Mouse (Mus musculus) lung, embryonic 16.5 days (tissue): ENCODE data around the gene Disc1. TPM values are rescaled to one million over a fixed set of nuclear protein-coding genes. Genes with fewer than 3 reads are reported as not detected.
A peak's percentile ranks its signal among the peaks of the same experiment; 100 is the strongest.

Experiments used
- ATAC-seq: fragments of 200-750 bp; cut with Nextera tagmentation; 2 replicates; pipeline ENCODE4 v1.8.0; 2017; ENCODE audit warnings: low read depth, mild to moderate bottlenecking, moderate library complexity
- H3K27ac ChIP-seq: fragments of 300-500 bp; sonication (generic); 2 replicates; pipeline ENCODE4 v1.5.1; 2014; ENCODE audit warnings: mild to moderate bottlenecking, control low read depth, low read length
- H3K27me3 ChIP-seq: fragments of 300-500 bp; sonication (generic); 2 replicates; pipeline ENCODE4 v1.6.1; 2014; ENCODE audit warnings: low read depth, low read length, mixed read lengths; ENCODE audit not compliant: control insufficient read depth, insufficient read depth
- H3K36me3 ChIP-seq: fragments of 300-500 bp; sonication (generic); 2 replicates; pipeline ENCODE4 v1.6.1; 2014; ENCODE audit warnings: low read length; ENCODE audit not compliant: control insufficient read depth, insufficient read depth
- H3K4me1 ChIP-seq: fragments of 300-500 bp; sonication (generic); replicated peaks from 2 replicates; pipeline ENCODE4 v1.6.1; 2014; ENCODE audit warnings: low read length, mixed read lengths; ENCODE audit not compliant: control insufficient read depth, insufficient read depth
- H3K4me2 ChIP-seq: fragments of 300-500 bp; sonication (generic); 2 replicates; pipeline ENCODE4 v1.6.1; 2014; ENCODE audit warnings: low read depth, low read length, control low read depth
- H3K4me3 ChIP-seq: fragments of 300-500 bp; sonication (generic); 2 replicates; pipeline ENCODE4 v1.5.1; 2014; ENCODE audit warnings: mild to moderate bottlenecking, low read length, control low read depth
- H3K9ac ChIP-seq: fragments of 300-500 bp; sonication (generic); 2 replicates; pipeline ENCODE4 v1.6.1; 2014; ENCODE audit warnings: low read length, control low read depth
- H3K9me3 ChIP-seq: fragments of 300-500 bp; sonication (generic); 2 replicates; pipeline ENCODE4 v1.6.1; 2016; ENCODE audit warnings: low read length; ENCODE audit not compliant: control insufficient read depth
- WGBS: fragments of 180-500 bp; shearing (Covaris S2); extraction: QIAGEN DNeasy Blood & Tissue Kit; methylation state at CpG from one replicate; pipeline ENCODE4 v1.1.7; 2014; 5-methylcytosine and 5-hydroxymethylcytosine counted together
- polyA plus RNA-seq: library from polyadenylated mRNA; unstranded; fragments of >200 nt; fragmentation: Nextera tagmentation; extraction: Ambion mirVana; gene quantifications from 2 replicates; pipeline ENCODE4 v1.2.1, GENCODE M21; 2015

Disc1 gene
- polyA plus RNA-seq: 2.6 and 2.8 TPM in 2 replicates

- H3K9ac ChIP-seq: peak within 1 kb of the TSS; percentile 82
- no peaks in the 10 kb centered on the region for H3K27me3 ChIP-seq
- H3K4me2 ChIP-seq: peak within 1 kb of the TSS; percentile 95
- no peaks in the 10 kb centered on the region for H3K9me3 ChIP-seq
- peak within 1 kb of the TSS; percentile 80 for H3K4me3 ChIP-seq
- peaks cover 5% of the 10 kb centered on the region for H3K4me1 ChIP-seq
- H3K36me3 ChIP-seq: no peaks in the 10 kb centered on the region
- H3K27ac ChIP-seq: peak within 1 kb of the TSS; percentile 76
- ATAC-seq: peak; percentile 75
- 1% methylated on average over 58 of the region's 65 CpGs for WGBS
These were observed at the start of gene Disc1 for GRCm38 (mm10) chr8:125053505-125054435. Gene Disc1 (plus strand): TSS chr8:125054195.

GRCm38 (mm10) chr8:125012695-125013627 is 41.0 kb upstream of the Disc1 start, which contains the start of gene Tsnax:
Gene Tsnax (plus strand): TSS chr8:125012997.
- Histone ChIP-seq H3K36me3 (peaks cover 14% of the 10 kb centered on the region), H3K4me3 (peak within 1 kb of the TSS; percentile 83), H3K27me3 (no peaks in the 10 kb centered on the region), H3K9me3 (peaks cover 3% of the 10 kb centered on the region; the same call in 1 of the 2 replicates), H3K4me1 (no peaks in the 10 kb centered on the region), H3K27ac (peak within 1 kb of the TSS; percentile 76), H3K9ac (peak within 1 kb of the TSS; percentile 92), H3K4me2 (peak within 1 kb of the TSS; percentile 64)
- 2% methylated on average over 79 of the region's 84 CpGs for WGBS
- ATAC-seq: peak; percentile 99

- no peaks in the 10 kb centered on the region for H3K4me1 ChIP-seq
- H3K4me3 ChIP-seq: no peak overlapping the region
- no peak overlapping the region for H3K9ac ChIP-seq
- no peak overlapping the region for H3K27ac ChIP-seq
- H3K4me2 ChIP-seq: no peak overlapping the region
- H3K9me3 ChIP-seq: no peaks in the 10 kb centered on the region
- 82% methylated on average over 8 of the region's 8 CpGs for WGBS
- H3K27me3 ChIP-seq: no peaks in the 10 kb centered on the region
- H3K36me3 ChIP-seq: peaks cover 10% of the 10 kb centered on the region
- ATAC-seq: no peak
These were observed 29.9 kb upstream of the Disc1 start for GRCm38 (mm10) chr8:125024085-125024484.

GRCm38 (mm10) chr8:125027211-125027610 is 26.8 kb upstream of the Disc1 start:
- Histone ChIP-seq H3K27me3 (no peaks in the 10 kb centered on the region), H3K27ac (no peak overlapping the region), H3K4me3 (no peak overlapping the region), H3K4me1 (no peaks in the 10 kb centered on the region), H3K4me2 (no peak overlapping the region), H3K36me3 (peaks cover 25% of the 10 kb centered on the region), H3K9me3 (no peaks in the 10 kb centered on the region), H3K9ac (no peak overlapping the region)
- WGBS: 70% methylated on average over 3 of the region's 3 CpGs
- ATAC-seq: no peak

- 94% methylated on average over 5 of the region's 5 CpGs for WGBS
- Histone ChIP-seq H3K36me3 (peaks cover 26% of the 10 kb centered on the region), H3K4me3 (no peak overlapping the region), H3K4me1 (no peaks in the 10 kb centered on the region), H3K27ac (no peak overlapping the region), H3K27me3 (no peaks in the 10 kb centered on the region), H3K9ac (no peak overlapping the region), H3K4me2 (no peak overlapping the region), H3K9me3 (no peaks in the 10 kb centered on the region)
- no peak for ATAC-seq
These were observed 25.2 kb upstream of the Disc1 start for GRCm38 (mm10) chr8:125028841-125029240.

GRCm38 (mm10) chr8:125031276-125031675 is 22.7 kb upstream of the Disc1 start:
- no peak for ATAC-seq

GRCm38 (mm10) chr8:125034669-125035068 is 19.3 kb upstream of the Disc1 start:
- no peak overlapping the region for H3K27ac ChIP-seq
- H3K4me2 ChIP-seq: no peak overlapping the region
- no peaks in the 10 kb centered on the region for H3K4me1 ChIP-seq
- no peak overlapping the region for H3K4me3 ChIP-seq
- H3K27me3 ChIP-seq: no peaks in the 10 kb centered on the region
- peaks cover 15% of the 10 kb centered on the region; the same call in 1 of the 2 replicates for H3K36me3 ChIP-seq
- ATAC-seq: peak; percentile 38; the same call in 1 of the 2 replicates
- WGBS: 33% methylated on average over 8 of the region's 8 CpGs
- H3K9me3 ChIP-seq: no peaks in the 10 kb centered on the region
- H3K9ac ChIP-seq: no peak overlapping the region

More at GRCm38 (mm10) chr8:125031276-125031675, 22.7 kb upstream of the Disc1 start:
- H3K27ac ChIP-seq: no peak overlapping the region
- H3K4me1 ChIP-seq: no peaks in the 10 kb centered on the region
- peaks cover 23% of the 10 kb centered on the region for H3K36me3 ChIP-seq
- no peak overlapping the region for H3K9ac ChIP-seq
- no peaks in the 10 kb centered on the region for H3K9me3 ChIP-seq
- WGBS: 62% methylated on average over 5 of the region's 5 CpGs
- H3K4me3 ChIP-seq: no peak overlapping the region
- H3K4me2 ChIP-seq: no peak overlapping the region
- no peaks in the 10 kb centered on the region for H3K27me3 ChIP-seq

GRCm38 (mm10) chr8:125037081-125037480 is 16.9 kb upstream of the Disc1 start:
- Histone ChIP-seq H3K9ac (no peak overlapping the region), H3K36me3 (peaks cover 7% of the 10 kb centered on the region; the same call in 1 of the 2 replicates), H3K9me3 (no peaks in the 10 kb centered on the region), H3K4me1 (no peaks in the 10 kb centered on the region), H3K4me3 (no peak overlapping the region), H3K27me3 (no peaks in the 10 kb centered on the region), H3K4me2 (no peak overlapping the region), H3K27ac (no peak overlapping the region)
- peak; percentile 68 for ATAC-seq
- WGBS: 66% methylated on average over 7 of the region's 7 CpGs
